Mouse (Mus musculus) midbrain, embryonic 11.5 days (tissue): ENCODE measurements at regions not wholly inside any gene's neighbourhood (a gene's known extent, or its start where the extent isn't known, plus 50 kb on each side); places are given as distances from the start of the nearest gene placed in this dataset.
"Not testable (repeated sequence)": the region's sequence is repeated elsewhere in the genome, so short reads cannot be mapped to it uniquely, and the experiment has no call there.

ENCODE experiments used
- ATAC-seq: fragments of 200-750 bp; cut with Nextera tagmentation; 2 replicates; pipeline ENCODE4 v1.8.0; 2017; ENCODE audit warnings: moderate TSS enrichment, moderate library complexity; ENCODE audit not compliant: low FRiP score
- DNase-seq: peaks from one replicate; pipeline ENCODE4 v3.0.0; 2015; ENCODE audit warnings: low spot score; ENCODE audit errors: missing footprints
- H3K27ac ChIP-seq: fragments of 300-500 bp; sonication (generic); 2 replicates; pipeline ENCODE4 v1.5.1; 2014; ENCODE audit warnings: low read depth, low read length
- H3K27me3 ChIP-seq: fragments of 300-500 bp; sonication (generic); 2 replicates; pipeline ENCODE4 v1.6.1; 2014; ENCODE audit warnings: mild to moderate bottlenecking, low read length, moderate library complexity, mixed read lengths; ENCODE audit not compliant: control insufficient read depth, insufficient read depth
- H3K36me3 ChIP-seq: fragments of 300-500 bp; sonication (generic); 2 replicates; pipeline ENCODE4 v1.6.1; 2014; ENCODE audit warnings: mild to moderate bottlenecking, low read length, moderate library complexity, mixed read lengths; ENCODE audit not compliant: control insufficient read depth, insufficient read depth
- H3K4me1 ChIP-seq: fragments of 300-500 bp; sonication (generic); 2 replicates; pipeline ENCODE4 v1.6.1; 2014; ENCODE audit warnings: low read length; ENCODE audit not compliant: control insufficient read depth, insufficient read depth
- H3K4me2 ChIP-seq: fragments of 300-500 bp; sonication (generic); 2 replicates; pipeline ENCODE4 v1.6.1; 2014; ENCODE audit warnings: mild to moderate bottlenecking, moderate library complexity
- H3K4me3 ChIP-seq: fragments of 300-500 bp; sonication (generic); 2 replicates; pipeline ENCODE4 v1.5.1; 2014; ENCODE audit warnings: low read depth, low read length
- H3K9ac ChIP-seq: fragments of 300-500 bp; sonication (generic); 2 replicates; pipeline ENCODE4 v1.6.1; 2014; ENCODE audit warnings: low read length
- H3K9me3 ChIP-seq: fragments of 300-500 bp; sonication (generic); 2 replicates; pipeline ENCODE4 v1.6.1; 2016; ENCODE audit warnings: low read length; ENCODE audit not compliant: control insufficient read depth
- WGBS: fragments of 180-500 bp; shearing (Covaris S2); extraction: QIAGEN DNeasy Blood & Tissue Kit; methylation state at CpG from one replicate; pipeline ENCODE4 v1.1.7; 2014; 5-methylcytosine and 5-hydroxymethylcytosine counted together

DNA sequence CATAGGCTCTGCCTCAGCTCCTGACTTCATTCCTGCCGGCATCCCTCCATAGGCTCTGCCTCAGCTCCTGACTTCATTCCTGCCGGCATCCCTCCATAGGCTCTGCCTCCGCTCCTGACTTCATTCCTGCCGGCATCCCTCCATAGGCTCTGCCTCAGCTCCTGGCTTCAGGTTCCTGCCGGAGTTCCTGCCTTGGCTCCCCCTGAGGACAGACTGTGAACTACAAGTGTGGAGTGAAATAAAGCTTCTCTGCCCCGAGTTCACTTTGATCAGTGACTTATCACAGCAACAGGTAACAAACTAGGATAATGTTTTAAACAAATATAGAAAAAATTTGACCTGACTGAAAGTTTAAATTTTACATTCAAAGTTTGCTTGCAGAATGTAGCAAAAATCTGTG is 348.5 kb downstream of the Abcc12 start:
- H3K4me2 ChIP-seq, H3K27me3 ChIP-seq, H3K9me3 ChIP-seq, H3K4me1 ChIP-seq, DNase-seq, H3K27ac ChIP-seq, H3K9ac ChIP-seq, H3K36me3 ChIP-seq, ATAC-seq, H3K4me3 ChIP-seq: not testable (repeated sequence)
- 80% methylated on average over 6 of the region's 6 CpGs for WGBS

- Histone ChIP-seq H3K9ac (no peak overlapping the region), H3K27me3 (no peaks in the 10 kb centered on the region), H3K4me1 (no peaks in the 10 kb centered on the region), H3K36me3 (no peaks in the 10 kb centered on the region), H3K4me3 (no peak overlapping the region), H3K9me3 (no peaks in the 10 kb centered on the region), H3K27ac (no peak overlapping the region), H3K4me2 (no peak overlapping the region)
- no peak for DNase-seq
- ATAC-seq = no peak
- WGBS = 77% methylated on average over 4 of the region's 4 CpGs
Measured at GRCm38 (mm10) chr8:86224851-86225250, 355.6 kb downstream of the Abcc12 start.

- 90% methylated on average over 7 of the region's 7 CpGs for WGBS
- no peak for ATAC-seq
- Histone ChIP-seq H3K4me2 (no peak overlapping the region), H3K27ac (no peak overlapping the region), H3K9ac (no peak overlapping the region), H3K4me3 (no peak overlapping the region), H3K9me3 (no peaks in the 10 kb centered on the region), H3K27me3 (no peaks in the 10 kb centered on the region), H3K36me3 (no peaks in the 10 kb centered on the region), H3K4me1 (no peaks in the 10 kb centered on the region)
- DNase-seq = no peak
Measured at GRCm38 (mm10) chr8:86222715-86223114, 357.8 kb downstream of the Abcc12 start.

- Histone ChIP-seq H3K27me3 (no peaks in the 10 kb centered on the region), H3K4me3 (no peak overlapping the region), H3K4me2 (no peak overlapping the region), H3K4me1 (no peaks in the 10 kb centered on the region), H3K27ac (no peak overlapping the region), H3K9me3 (no peaks in the 10 kb centered on the region), H3K36me3 (no peaks in the 10 kb centered on the region), H3K9ac (no peak overlapping the region)
- DNase-seq (no peak), ATAC-seq (no peak)
- WGBS = 89% methylated on average over 4 of the region's 4 CpGs
Measured at GRCm38 (mm10) chr8:86222228-86222627, 358.3 kb downstream of the Abcc12 start.

DNA sequence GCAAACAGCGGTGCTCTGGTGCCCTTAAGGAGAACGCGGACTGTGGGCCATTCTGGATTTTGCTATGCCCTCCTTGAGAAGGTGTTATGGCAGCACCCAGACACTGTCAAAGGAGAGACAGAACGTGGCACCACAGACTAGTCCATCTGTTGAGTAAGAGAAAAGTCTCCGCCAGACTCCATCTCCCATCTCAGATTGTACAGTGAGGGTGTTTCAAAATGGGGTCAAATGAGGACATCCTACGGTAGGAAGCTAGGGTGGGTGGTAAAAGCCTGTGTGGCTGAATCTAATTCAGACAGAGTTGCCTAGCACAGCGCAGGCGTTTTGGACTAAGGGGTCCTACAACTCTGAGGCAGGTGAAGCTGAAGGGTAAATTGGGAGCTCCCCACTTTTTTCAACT is 366.1 kb downstream of the Abcc12 start:
- Histone ChIP-seq H3K9me3 (no peaks in the 10 kb centered on the region), H3K4me2 (no peak overlapping the region), H3K27me3 (no peaks in the 10 kb centered on the region), H3K27ac (no peak overlapping the region), H3K9ac (no peak overlapping the region), H3K4me3 (no peak overlapping the region), H3K4me1 (no peaks in the 10 kb centered on the region), H3K36me3 (no peaks in the 10 kb centered on the region)
- 96% methylated on average over 8 of the region's 8 CpGs for WGBS
- DNase-seq (no peak), ATAC-seq (no peak)

GRCm38 (mm10) chr8:86212461-86212860 is 368.0 kb downstream of the Abcc12 start:
- no peak overlapping the region for H3K9ac ChIP-seq
- ATAC-seq (no peak), DNase-seq (no peak)
- H3K4me1 ChIP-seq = no peaks in the 10 kb centered on the region
- no peaks in the 10 kb centered on the region for H3K36me3 ChIP-seq
- no peaks in the 10 kb centered on the region for H3K9me3 ChIP-seq
- no peak overlapping the region for H3K4me3 ChIP-seq
- H3K27me3 ChIP-seq = no peaks in the 10 kb centered on the region
- no peak overlapping the region for H3K4me2 ChIP-seq
- 97% methylated on average over 2 of the region's 2 CpGs for WGBS
- H3K27ac ChIP-seq = no peak overlapping the region

DNA sequence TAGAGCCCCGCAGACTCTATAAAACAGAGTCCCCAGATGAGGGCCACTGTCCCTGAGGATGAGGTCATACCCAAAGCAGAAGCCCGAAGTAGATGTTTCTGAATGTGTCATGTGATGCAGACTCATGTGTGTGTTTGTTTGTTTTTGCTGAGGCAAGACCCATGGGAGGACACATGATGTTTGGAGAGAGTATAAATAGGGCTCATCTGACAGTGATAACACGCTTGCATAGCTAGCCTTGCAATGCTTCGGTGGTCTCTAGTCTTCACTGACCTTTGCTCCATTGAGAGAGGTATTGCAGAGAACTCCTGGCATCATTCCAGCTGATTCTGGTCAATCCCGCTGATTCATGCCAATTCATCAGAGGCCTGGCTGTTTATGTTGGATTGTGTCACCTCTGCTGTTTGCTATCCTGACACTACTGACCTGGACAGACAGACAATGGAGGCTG is 368.1 kb downstream of the Phkb start:
- H3K4me3 ChIP-seq = no peak overlapping the region
- 76% methylated on average over 5 of the region's 5 CpGs for WGBS
- no peak for DNase-seq
- H3K9me3 ChIP-seq = no peaks in the 10 kb centered on the region
- no peak for ATAC-seq
- H3K27me3 ChIP-seq = no peaks in the 10 kb centered on the region
- H3K4me2 ChIP-seq = no peak overlapping the region
- no peak overlapping the region for H3K27ac ChIP-seq
- no peak overlapping the region for H3K9ac ChIP-seq
- H3K4me1 ChIP-seq = no peaks in the 10 kb centered on the region
- H3K36me3 ChIP-seq = no peaks in the 10 kb centered on the region

- DNase-seq (no peak), ATAC-seq (no peak)
- H3K9me3 ChIP-seq = no peaks in the 10 kb centered on the region
- no peaks in the 10 kb centered on the region for H3K4me1 ChIP-seq
- no peak overlapping the region for H3K4me2 ChIP-seq
- no peak overlapping the region for H3K27ac ChIP-seq
- no peaks in the 10 kb centered on the region for H3K27me3 ChIP-seq
- H3K36me3 ChIP-seq = no peaks in the 10 kb centered on the region
- no peak overlapping the region for H3K4me3 ChIP-seq
- whole genome bisulfite sequencing = 69% methylated on average over 6 of the region's 6 CpGs
- H3K9ac ChIP-seq = no peak overlapping the region
Measured at GRCm38 (mm10) chr8:86204421-86205229, 363.9 kb downstream of the Phkb start.

- Histone ChIP-seq H3K27ac (no peak overlapping the region), H3K4me1 (no peaks in the 10 kb centered on the region), H3K9ac (no peak overlapping the region), H3K4me2 (no peak overlapping the region), H3K27me3 (no peaks in the 10 kb centered on the region), H3K36me3 (no peaks in the 10 kb centered on the region), H3K9me3 (no peaks in the 10 kb centered on the region), H3K4me3 (no peak overlapping the region)
- ATAC-seq (no peak), DNase-seq (peak; percentile 85)
- WGBS = 66% methylated on average over 9 of the region's 9 CpGs
Measured at GRCm38 (mm10) chr8:86203107-86203506, 362.3 kb downstream of the Phkb start.
